Mouse (Mus musculus) left cerebral cortex, postnatal 36 days (tissue): ENCODE results near the gene Cobll1. TPM values are rescaled to one million over a fixed set of nuclear protein-coding genes. Genes with fewer than 3 reads are reported as not detected.

Experiments
- DNase-seq, 2 experiments: peaks; one replicate each; pipeline ENCODE4 v3.0.0; 2021 to 2022; ENCODE audit warnings: low spot score in 2 of 2, mixed read lengths in 1 of 2
- intact Hi-C: fragments of 180-260 bp; cut with DNase I; formaldehyde crosslinking; loops from one replicate; pipeline ENCODE4 v1.15.1; 2025
- total RNA-seq, 2 experiments: library from RNA; stranded (reverse); gene quantifications; 2 replicates each; pipeline ENCODE4 v1.2.3; 2021

The Cobll1 gene
- total RNA-seq, 2 experiments from 2014 or later, result 6.3 to 8.1 TPM

GRCm38 (mm10) chr2:65213675-65214074 is 25.5 kb downstream of the Cobll1 start:
- intact Hi-C loops, result no loop called here
- no peak for DNase-seq

- no peak for DNase-seq
- intact Hi-C loops, result no loop called here
Measured at GRCm38 (mm10) chr2:65211620-65212019, 27.6 kb downstream of the Cobll1 start.

- intact Hi-C loops, result no loop called here
- no peak for DNase-seq
Measured at GRCm38 (mm10) chr2:65207750-65208149, 31.5 kb downstream of the Cobll1 start.

- intact Hi-C loops, result no loop called here
Measured at GRCm38 (mm10) chr2:65203699-65204098, 35.5 kb downstream of the Cobll1 start.

GRCm38 (mm10) chr2:65199706-65200105 is 39.5 kb downstream of the Cobll1 start:
- DNase-seq, result no peak
- intact Hi-C loops, result no loop called here

More at GRCm38 (mm10) chr2:65203699-65204098, 35.5 kb downstream of the Cobll1 start:
- no peak for DNase-seq

GRCm38 (mm10) chr2:65198605-65199004 is 40.6 kb downstream of the Cobll1 start:
- no peak for DNase-seq
- intact Hi-C loops, result no loop called here

- DNase-seq, result no peak
- intact Hi-C loops, result no loop called here
Measured at GRCm38 (mm10) chr2:65196994-65197393, 42.2 kb downstream of the Cobll1 start.

- no peak for DNase-seq
- intact Hi-C loops, result no loop called here
Measured at GRCm38 (mm10) chr2:65195233-65196010, 43.8 kb downstream of the Cobll1 start.

- DNase-seq, result no peak
- intact Hi-C loops, result no loop called here
Measured at GRCm38 (mm10) chr2:65193091-65193795, 46.0 kb downstream of the Cobll1 start.

- DNase-seq, result no peak
- intact Hi-C loops, result no loop called here
Measured at GRCm38 (mm10) chr2:65191398-65191797, 47.8 kb downstream of the Cobll1 start.

- intact Hi-C loops, result no loop called here
- no peak for DNase-seq
Measured at GRCm38 (mm10) chr2:65189346-65189745, 49.9 kb downstream of the Cobll1 start.

GRCm38 (mm10) chr2:65188585-65188984 is 50.6 kb downstream of the Cobll1 start:
- intact Hi-C loops, result no loop called here
- DNase-seq, result no peak

- no peak for DNase-seq
- intact Hi-C loops, result no loop called here
Measured at GRCm38 (mm10) chr2:65187652-65188051, 51.6 kb downstream of the Cobll1 start.

GRCm38 (mm10) chr2:65187164-65187563 is 52.0 kb downstream of the Cobll1 start:
- intact Hi-C loops, result no loop called here
- no peak for DNase-seq

GRCm38 (mm10) chr2:65182747-65183146 is 56.5 kb downstream of the Cobll1 start:
- intact Hi-C loops, result no loop called here

GRCm38 (mm10) chr2:65181736-65182135 is 57.5 kb downstream of the Cobll1 start:
- intact Hi-C loops, result no loop called here
- no peak for DNase-seq

More at GRCm38 (mm10) chr2:65182747-65183146, 56.5 kb downstream of the Cobll1 start:
- DNase-seq, result no peak

- no peak for DNase-seq
- intact Hi-C loops, result no loop called here
Measured at GRCm38 (mm10) chr2:65181066-65181716, 58.0 kb downstream of the Cobll1 start.

- no peak for DNase-seq
Measured at GRCm38 (mm10) chr2:65175645-65176044, 63.6 kb downstream of the Cobll1 start.

GRCm38 (mm10) chr2:65172071-65172470 is 67.1 kb downstream of the Cobll1 start:
- intact Hi-C loops, result no loop called here
- DNase-seq, result no peak

More at GRCm38 (mm10) chr2:65175645-65176044, 63.6 kb downstream of the Cobll1 start:
- intact Hi-C loops, result no loop called here

- DNase-seq, result no peak
Measured at GRCm38 (mm10) chr2:65171516-65171915, 67.7 kb downstream of the Cobll1 start.

More at GRCm38 (mm10) chr2:65171516-65171915, 67.7 kb downstream of the Cobll1 start:
- intact Hi-C loops, result no loop called here
